Mouse (Mus musculus) heart, adult 9 months (tissue): ENCODE measurements around the gene Zfp366.

Experiments
- DNase-seq, 2 experiments: peaks; one replicate each; pipeline ENCODE4 v3.0.0; 2022; ENCODE audit warnings: low spot score in 2 of 2

Gene Zfp366

DNA sequence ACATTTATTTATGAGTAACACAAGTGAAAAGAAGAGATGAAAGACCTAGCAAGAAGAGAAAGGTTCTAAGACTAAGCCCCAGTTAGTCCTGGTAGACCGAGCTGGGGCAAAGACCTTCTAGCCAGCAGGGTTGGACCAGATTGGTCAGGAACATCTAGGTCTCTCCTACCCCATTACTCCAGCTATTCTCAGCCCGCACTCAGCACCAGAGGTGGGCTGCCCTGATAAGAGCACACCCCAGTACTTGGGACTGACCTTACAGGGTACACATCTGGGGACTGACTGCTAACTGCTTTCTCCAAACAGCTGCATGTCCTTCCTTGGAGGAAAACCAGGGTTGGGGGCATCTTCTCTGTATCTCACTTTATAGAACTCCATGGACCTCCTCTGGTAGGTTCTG lies 66.2 kb downstream of the Zfp366 start:
- no peak for DNase-seq

GRCm38 (mm10) chr13:99254215-99254614 lies 69.6 kb downstream of the Zfp366 start:
- no peak for DNase-seq

- peak; percentile 63 to 76 for DNase-seq
Observed at GRCm38 (mm10) chr13:99254781-99255180, 70.2 kb downstream of the Zfp366 start.

DNA sequence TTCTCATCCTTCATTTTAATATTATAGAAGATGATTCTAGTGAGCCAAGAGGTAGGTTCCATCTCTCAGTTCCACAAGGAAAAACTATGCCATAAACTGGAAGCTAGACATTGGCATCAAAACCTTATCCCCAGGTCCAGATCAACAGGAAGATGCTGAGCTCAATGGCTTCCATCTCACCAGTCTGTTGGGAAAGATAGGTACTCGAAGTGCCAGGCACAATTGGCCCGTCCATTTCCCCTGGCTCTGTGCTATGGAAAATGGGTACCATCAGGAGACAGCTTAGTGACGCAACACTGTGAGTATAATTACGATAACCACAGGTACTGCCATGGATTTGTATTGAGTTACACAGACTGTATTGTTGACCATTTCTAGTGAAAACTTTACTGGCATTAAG lies 72.3 kb downstream of the Zfp366 start:
- no peak for DNase-seq

- DNase-seq: no peak
Observed at GRCm38 (mm10) chr13:99258677-99259076, 74.1 kb downstream of the Zfp366 start.

DNA sequence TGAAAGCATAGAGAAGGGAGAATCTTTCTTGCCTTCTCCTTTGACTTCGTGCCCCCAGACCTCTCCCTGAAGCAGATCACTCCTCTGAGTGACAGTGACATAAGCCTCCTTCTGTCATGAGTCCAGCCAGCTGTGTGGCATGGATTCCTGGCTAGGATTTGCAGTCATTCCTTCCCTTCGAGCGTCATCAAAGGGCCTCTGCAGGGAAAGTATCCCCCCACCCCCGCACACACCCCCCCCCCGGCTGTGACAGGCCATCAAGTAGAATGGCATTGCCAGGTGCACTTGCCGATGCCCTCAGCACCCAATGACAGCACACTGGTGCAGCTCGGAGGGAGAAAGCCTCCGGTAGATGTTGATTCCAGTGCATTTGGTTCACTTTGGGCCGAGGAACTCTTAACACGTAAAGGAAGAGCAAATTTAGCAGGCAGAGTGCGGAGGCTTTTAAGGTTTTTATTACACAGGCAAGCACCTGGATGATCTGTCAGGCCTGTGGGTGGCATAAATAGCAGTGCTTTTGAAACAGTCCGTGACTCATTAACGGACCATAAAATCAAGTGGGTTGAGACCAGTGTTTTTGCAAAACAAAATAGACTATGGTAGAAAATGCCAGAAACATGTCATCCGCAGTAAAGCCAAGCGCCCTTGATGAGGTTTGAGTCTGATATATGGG lies 75.0 kb downstream of the Zfp366 start:
- DNase-seq: no peak

DNA sequence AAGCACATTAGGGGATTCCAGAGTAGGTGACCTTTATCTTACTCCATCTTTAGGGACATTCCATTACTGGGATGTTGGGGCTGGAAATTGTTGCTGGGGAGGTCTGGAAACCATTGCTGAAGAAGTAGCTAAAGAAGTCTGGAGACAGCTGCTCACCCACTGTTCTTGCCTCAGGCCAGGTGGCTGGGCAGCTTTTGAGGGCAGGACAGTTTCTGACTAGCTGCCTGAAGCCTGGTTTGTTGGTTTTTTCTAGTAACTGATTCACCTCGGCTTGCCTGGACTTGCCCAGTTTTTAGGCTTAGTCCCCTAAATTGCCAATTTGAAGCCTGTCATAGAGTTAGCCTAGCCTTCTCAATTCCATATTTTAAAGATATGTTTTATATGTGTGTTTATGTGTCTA lies 77.8 kb downstream of the Zfp366 start:
- no peak for DNase-seq

DNA sequence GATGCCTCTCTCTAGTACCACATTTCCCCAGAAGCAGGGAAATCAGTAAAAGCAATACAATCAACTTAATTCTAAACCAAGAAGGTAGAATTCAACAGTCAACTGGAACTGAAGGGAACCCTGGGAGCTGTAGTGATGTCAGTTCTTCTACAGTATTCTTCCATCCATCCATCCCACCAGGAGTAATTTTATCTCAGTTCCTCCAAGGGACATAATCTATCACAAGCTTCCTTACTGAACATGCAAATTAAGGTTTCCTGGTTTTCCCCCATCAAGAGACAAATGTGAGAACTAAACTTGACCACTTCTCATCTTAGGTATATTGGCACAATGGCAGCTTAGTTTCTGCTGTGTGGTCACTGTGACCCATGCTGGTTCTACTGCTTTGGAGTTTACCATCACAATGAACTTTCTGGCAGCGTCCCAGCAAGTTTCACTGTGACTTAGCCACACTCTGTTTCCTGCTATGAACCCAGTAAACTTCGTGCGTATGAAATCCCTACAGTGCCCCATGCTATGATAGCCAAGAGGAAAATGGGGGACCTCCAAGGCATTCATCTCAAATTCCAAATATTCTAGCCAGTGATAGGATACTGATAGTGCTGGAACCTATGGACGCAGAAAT lies 78.6 kb downstream of the Zfp366 start:
- no peak for DNase-seq

GRCm38 (mm10) chr13:99264483-99264882 lies 79.9 kb downstream of the Zfp366 start:
- no peak for DNase-seq

DNA sequence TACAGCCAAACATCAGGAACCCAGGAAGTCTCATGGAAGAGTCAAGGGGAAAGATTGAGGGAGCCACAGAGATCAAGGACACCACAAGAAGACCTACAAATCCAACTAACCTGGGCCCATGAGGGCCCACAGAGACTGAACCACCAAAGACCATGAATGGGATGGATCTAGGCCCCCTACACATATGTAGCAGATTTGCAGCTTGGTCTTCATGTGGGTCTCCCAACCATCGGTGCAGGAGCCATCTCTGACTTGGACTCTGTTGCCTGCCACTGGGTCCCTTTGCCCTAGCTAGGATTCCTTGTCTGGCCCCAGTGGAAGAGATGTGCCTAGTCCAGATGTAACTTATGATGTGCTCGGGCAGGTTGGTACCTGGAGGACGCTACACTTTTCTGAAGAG lies 87.4 kb downstream of the Zfp366 start:
- no peak for DNase-seq

DNA sequence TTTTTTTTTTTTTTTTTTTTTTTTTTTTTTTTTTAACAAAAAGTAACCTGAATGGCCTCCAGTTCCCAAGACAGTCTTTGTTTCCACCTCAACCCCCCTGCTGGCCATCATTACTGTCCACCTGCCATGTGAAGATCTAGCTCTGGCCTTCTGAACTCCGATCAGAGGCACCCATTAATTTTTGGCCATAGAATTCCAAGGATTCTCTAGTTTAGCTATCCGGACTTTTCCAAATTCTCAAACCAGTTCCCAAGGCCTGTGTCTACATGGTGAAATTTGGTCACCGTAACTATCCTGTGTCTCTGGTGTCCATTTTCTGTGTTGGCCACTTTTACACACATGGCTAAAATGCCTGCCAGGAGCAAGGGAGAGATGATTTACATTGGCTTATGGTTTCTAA lies 92.9 kb downstream of the Zfp366 start:
- DNase-seq: no peak

- DNase-seq: no peak
Observed at GRCm38 (mm10) chr13:99278511-99278910, 93.9 kb downstream of the Zfp366 start.

DNA sequence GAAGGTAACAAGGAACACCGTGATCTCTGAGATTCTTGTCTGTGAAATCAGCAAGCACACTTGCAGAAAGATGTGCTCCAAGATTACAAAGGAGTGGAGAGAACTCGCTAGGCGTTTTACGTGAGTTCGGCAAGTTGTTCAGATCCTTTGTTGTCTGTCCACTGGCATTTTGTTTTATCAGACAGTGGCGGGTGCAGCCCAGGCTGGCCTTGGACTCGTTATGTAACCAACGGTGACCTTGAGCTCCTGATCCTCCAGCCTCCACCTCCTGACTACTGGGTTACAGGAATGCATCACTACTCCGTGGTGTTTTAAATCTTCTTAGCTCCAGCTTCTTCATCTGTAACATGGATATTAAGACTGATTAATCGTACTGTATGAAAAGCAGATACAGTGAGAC lies 94.7 kb downstream of the Zfp366 start:
- peak in 1 of 2 experiments; percentile 12 for DNase-seq

- no peak for DNase-seq
Observed at GRCm38 (mm10) chr13:99282961-99283360, 98.3 kb downstream of the Zfp366 start.

DNA sequence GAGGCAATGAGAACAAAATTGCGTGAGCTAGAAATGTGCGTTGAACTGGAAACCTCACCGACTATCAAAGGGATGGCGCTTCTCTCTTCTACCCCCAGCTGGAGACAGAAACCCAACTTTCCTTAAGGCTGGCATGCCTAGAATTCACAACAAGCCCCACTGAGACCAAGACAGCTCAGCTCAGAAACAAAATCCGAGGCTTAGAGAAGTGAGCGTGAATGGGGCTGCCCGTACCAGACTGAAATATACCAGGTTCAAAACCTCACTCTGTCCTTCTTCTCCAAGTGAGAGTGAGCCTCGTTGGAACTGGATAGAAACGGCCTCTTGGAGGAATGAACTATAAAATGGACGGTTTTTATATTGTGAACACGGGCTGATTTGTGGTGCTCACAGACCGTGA lies 99.3 kb downstream of the Zfp366 start:
- no peak for DNase-seq

GRCm38 (mm10) chr13:99284400-99285160 lies 100.0 kb downstream of the Zfp366 start:
- DNase-seq: no peak

- no peak for DNase-seq
Observed at GRCm38 (mm10) chr13:99285241-99285640, 100.6 kb downstream of the Zfp366 start.

GRCm38 (mm10) chr13:99287207-99287606 lies 102.6 kb downstream of the Zfp366 start:
- DNase-seq: no peak

- DNase-seq: peak in 1 of 2 experiments; percentile 31
Observed at GRCm38 (mm10) chr13:99287786-99288185, 103.2 kb downstream of the Zfp366 start.

- no peak for DNase-seq
Observed at GRCm38 (mm10) chr13:99290766-99291165, 106.1 kb downstream of the Zfp366 start.

DNA sequence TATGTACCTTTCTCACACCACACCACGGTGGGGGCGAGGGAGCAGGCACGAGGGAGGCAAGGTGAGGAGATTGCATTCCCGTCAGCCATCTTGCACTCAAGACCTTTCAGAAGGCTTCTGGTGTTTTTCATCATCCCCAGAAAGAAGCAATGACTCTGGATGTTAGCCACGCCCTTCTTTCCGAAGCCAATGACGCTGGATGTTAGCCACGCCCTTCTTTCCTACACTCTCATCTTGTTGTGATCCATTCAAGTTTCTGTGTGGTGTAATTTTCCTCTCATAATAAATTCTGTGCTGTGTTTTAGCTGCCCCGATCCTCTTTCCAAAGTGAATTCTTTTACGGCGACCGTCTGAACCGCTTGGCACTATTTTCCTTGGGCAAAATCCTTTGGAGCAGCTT lies 109.6 kb downstream of the Zfp366 start:
- no peak for DNase-seq

DNA sequence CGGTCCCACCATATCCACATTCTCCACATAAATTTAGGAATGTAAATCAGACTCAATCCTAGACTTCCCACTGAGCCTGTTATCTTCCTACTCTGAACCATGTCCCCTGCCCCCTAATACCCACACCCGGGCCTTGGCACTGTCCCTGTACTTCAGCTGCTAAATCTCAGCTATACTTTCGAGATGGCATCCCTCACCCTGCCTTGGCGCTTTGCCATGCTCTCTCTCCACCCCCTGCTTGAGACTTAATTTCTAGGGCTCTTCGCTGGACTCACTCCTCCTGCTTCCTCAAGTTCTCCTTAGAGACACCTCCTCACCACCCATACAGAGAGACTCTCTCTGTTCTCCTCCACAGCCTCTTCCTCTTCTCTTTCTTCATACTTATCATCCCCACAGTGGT lies 115.3 kb downstream of the Zfp366 start:
- no peak for DNase-seq
